Mouse (Mus musculus): Measurements from ENCODE around the gene Mettl7a2.
"Not testable (repeated sequence)": the region's sequence is repeated elsewhere in the genome, so short reads cannot be mapped to it uniquely, and the experiment has no call there.

Gene Mettl7a2

GRCm38 (mm10) chr15:100352711-100353250 lies at the start of gene Mettl7a2, which contains the start of gene Methig1:
Mettl7a2 (plus strand) TSS chr15:100353200.
Methig1 (plus strand) TSS chr15:100353149.
- no peak for DNase-seq

- no peak for DNase-seq
Observed at GRCm38 (mm10) chr15:100303428-100304018, 49.5 kb upstream of the Mettl7a2 start.

- DNase-seq: peak; percentile 99
Observed at GRCm38 (mm10) chr15:100304019-100304991, 48.7 kb upstream of the Mettl7a2 start, which contains the start of gene Mettl7a1. Mettl7a1 (plus strand) TSS chr15:100304140.

- peak; percentile 67 for DNase-seq
Observed at GRCm38 (mm10) chr15:100306201-100306600, 46.8 kb upstream of the Mettl7a2 start.

GRCm38 (mm10) chr15:100307438-100308096 lies 45.4 kb upstream of the Mettl7a2 start:
- DNase-seq: not testable (repeated sequence)

- no peak for DNase-seq
Observed at GRCm38 (mm10) chr15:100312346-100312745, 40.7 kb upstream of the Mettl7a2 start.

GRCm38 (mm10) chr15:100314448-100315145 lies 38.4 kb upstream of the Mettl7a2 start:
- DNase-seq: peak; percentile 82

- peak; percentile 92 for DNase-seq
Observed at GRCm38 (mm10) chr15:100318014-100318671, 34.9 kb upstream of the Mettl7a2 start.

- no peak for DNase-seq
Observed at GRCm38 (mm10) chr15:100319884-100320283, 33.1 kb upstream of the Mettl7a2 start.

- peak; percentile 92 for DNase-seq
Observed at GRCm38 (mm10) chr15:100320295-100320905, 32.6 kb upstream of the Mettl7a2 start.

GRCm38 (mm10) chr15:100321134-100321533 lies 31.9 kb upstream of the Mettl7a2 start:
- peak; percentile 94 for DNase-seq

- DNase-seq: peak; percentile 64
Observed at GRCm38 (mm10) chr15:100324021-100324591, 28.9 kb upstream of the Mettl7a2 start.

- no peak for DNase-seq
Observed at GRCm38 (mm10) chr15:100325235-100325634, 27.8 kb upstream of the Mettl7a2 start.

GRCm38 (mm10) chr15:100328089-100328488 lies 24.9 kb upstream of the Mettl7a2 start:
- DNase-seq: not testable (repeated sequence)

GRCm38 (mm10) chr15:100329336-100329735 lies 23.7 kb upstream of the Mettl7a2 start:
- not testable (repeated sequence) for DNase-seq

- peak; percentile 60 for DNase-seq
Observed at GRCm38 (mm10) chr15:100330739-100331138, 22.3 kb upstream of the Mettl7a2 start.

- DNase-seq: peak; percentile 90
Observed at GRCm38 (mm10) chr15:100332077-100332961, 20.7 kb upstream of the Mettl7a2 start.

- DNase-seq: no peak
Observed at GRCm38 (mm10) chr15:100334629-100335028, 18.4 kb upstream of the Mettl7a2 start, which contains the start of gene Mettl7a3. Mettl7a3 (plus strand) TSS chr15:100334929.

GRCm38 (mm10) chr15:100337328-100337727 lies 15.7 kb upstream of the Mettl7a2 start:
- not testable (repeated sequence) for DNase-seq

Measured in heart, adult 11 months (tissue).